Mouse (Mus musculus) liver, embryonic 14.5 days (tissue): ENCODE measurements around the gene Igf1r.

Experiments used
- CTCF ChIP-seq: IDR thresholded peaks from 2 replicates; pipeline ENCODE4 v1.5.1; 2016; ENCODE audit warnings: antibody characterized with exemption, low read depth, control low read depth
- EP300 ChIP-seq: IDR thresholded peaks from 2 replicates; pipeline ENCODE4 v1.6.1; 2016; ENCODE audit warnings: antibody characterized with exemption, low read depth

DNA sequence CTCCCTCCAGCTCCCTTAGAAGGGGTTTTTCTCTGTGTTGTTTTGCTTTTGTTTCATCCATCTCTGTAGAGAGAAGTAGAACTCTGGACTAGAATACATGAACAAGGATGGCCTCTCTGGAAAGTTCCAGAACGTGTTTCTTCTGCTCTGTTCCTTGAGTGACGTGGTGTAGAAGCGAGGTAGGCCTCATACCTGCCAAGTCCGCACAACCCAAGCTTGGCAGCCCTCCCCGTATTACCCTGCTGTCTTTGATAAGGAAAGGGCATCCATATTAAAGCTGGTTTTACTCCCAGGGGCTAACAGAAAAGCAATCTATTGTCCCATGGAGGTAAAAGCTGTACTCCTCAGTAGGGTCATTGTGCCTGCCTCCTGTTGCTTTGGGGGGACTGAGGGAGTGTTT, 164.9 kb downstream of the Igf1r start:
- no peak for TF ChIP-seq EP300
- TF ChIP-seq CTCF: no peak
